In genomic region chr9:85951777-85952176, GRCm38 (mm10) we compare ENCODE assay signal across 32 mouse cellular contexts.
"Had no signal": no experiment of that assay in that cellular context is flagged by ENCODE, and none has a peak within 500 bp of the region (broad histone marks: within the 10 kb centered on the region; RNA-seq: fewer than 3 reads in every experiment).

No protein-coding gene starts in this region.

- ATAC-seq: liver, embryonic 12.5 days; liver, postnatal 0 days; lung, postnatal 0 days; midbrain, embryonic 13.5 days; midbrain, embryonic 15.5 days; midbrain, embryonic 16.5 days had no signal

- H3K9me3 ChIP-seq: limb, embryonic 10.5 days; limb, embryonic 12.5 days; limb, embryonic 13.5 days; limb, embryonic 15.5 days; liver, embryonic 12.5 days; liver, embryonic 13.5 days; liver, embryonic 15.5 days; lung, embryonic 15.5 days; midbrain, embryonic 10.5 days; midbrain, embryonic 12.5 days; midbrain, embryonic 13.5 days; midbrain, embryonic 15.5 days; neural tube, embryonic 12.5 days; neural tube, embryonic 13.5 days had no signal

- H3K4me3 ChIP-seq: limb, embryonic 10.5 days; limb, embryonic 12.5 days; limb, embryonic 13.5 days; limb, embryonic 15.5 days; liver, embryonic 12.5 days; liver, embryonic 13.5 days; liver, embryonic 15.5 days; lung, embryonic 15.5 days; megakaryocyte, embryonic 14.5 days; midbrain, embryonic 10.5 days; midbrain, embryonic 12.5 days; midbrain, embryonic 13.5 days; midbrain, embryonic 15.5 days; myocyte; neural tube, embryonic 12.5 days; neural tube, embryonic 13.5 days had no signal

- H3K36me3 ChIP-seq: limb, embryonic 10.5 days; limb, embryonic 12.5 days; limb, embryonic 13.5 days; limb, embryonic 15.5 days; liver, embryonic 12.5 days; liver, embryonic 13.5 days; liver, embryonic 15.5 days; lung, embryonic 15.5 days; midbrain, embryonic 10.5 days; midbrain, embryonic 12.5 days; midbrain, embryonic 13.5 days; midbrain, embryonic 15.5 days; neural tube, embryonic 12.5 days; neural tube, embryonic 13.5 days had no signal

- H3K27ac ChIP-seq: limb, embryonic 10.5 days; limb, embryonic 12.5 days; limb, embryonic 13.5 days; limb, embryonic 15.5 days; liver, embryonic 12.5 days; liver, embryonic 13.5 days; liver, embryonic 14.5 days; liver, embryonic 15.5 days; lung, embryonic 15.5 days; macrophage; midbrain, embryonic 10.5 days; midbrain, embryonic 12.5 days; midbrain, embryonic 13.5 days; midbrain, embryonic 15.5 days; neural tube, embryonic 12.5 days; neural tube, embryonic 13.5 days had no signal

- DNase-seq: liver; liver, embryonic 13.5 days; liver, postnatal 0 days; lung, adult 18-20 months; lung, adult 2 months; lung, embryonic 14.5 days; lung, postnatal 10 days; lung, postnatal 14 days; lung, postnatal 36 days; lung, postnatal 4 days; midbrain, embryonic 14.5 days had no signal

- H3K27me3 ChIP-seq: limb, embryonic 12.5 days; limb, embryonic 13.5 days; limb, embryonic 15.5 days; liver, embryonic 12.5 days; liver, embryonic 13.5 days; liver, embryonic 15.5 days; lung, embryonic 15.5 days; megakaryocyte, embryonic 14.5 days; midbrain, embryonic 12.5 days; midbrain, embryonic 13.5 days; midbrain, embryonic 15.5 days; neural tube, embryonic 12.5 days; neural tube, embryonic 13.5 days had no signal

- H3K9ac ChIP-seq: limb, embryonic 12.5 days; limb, embryonic 13.5 days; limb, embryonic 15.5 days; liver, embryonic 12.5 days; liver, embryonic 13.5 days; liver, embryonic 14.5 days; liver, embryonic 15.5 days; liver, postnatal 0 days; lung, embryonic 14.5 days; lung, embryonic 15.5 days; midbrain, embryonic 12.5 days; midbrain, embryonic 13.5 days; midbrain, embryonic 15.5 days; neural tube, embryonic 12.5 days; neural tube, embryonic 13.5 days had no signal

- H3K4me1 ChIP-seq: limb, embryonic 10.5 days; limb, embryonic 12.5 days; limb, embryonic 13.5 days; limb, embryonic 15.5 days; liver, embryonic 12.5 days; liver, embryonic 13.5 days; liver, embryonic 15.5 days; lung, embryonic 15.5 days; megakaryocyte, embryonic 14.5 days; midbrain, embryonic 12.5 days; midbrain, embryonic 13.5 days; midbrain, embryonic 15.5 days; neural tube, embryonic 12.5 days; neural tube, embryonic 13.5 days had no signal

- H3K4me2 ChIP-seq: limb, embryonic 12.5 days; limb, embryonic 13.5 days; limb, embryonic 15.5 days; liver, embryonic 11.5 days; liver, embryonic 12.5 days; liver, embryonic 13.5 days; liver, embryonic 15.5 days; lung, embryonic 14.5 days; lung, embryonic 15.5 days; midbrain, embryonic 11.5 days; midbrain, embryonic 12.5 days; midbrain, embryonic 13.5 days; midbrain, embryonic 15.5 days; neural tube, embryonic 12.5 days; neural tube, embryonic 13.5 days had no signal
